Mouse (Mus musculus) ovary, postnatal 36 days (tissue): ENCODE measurements at regions not wholly inside any gene's neighbourhood (a gene's known extent, or its start where the extent isn't known, plus 50 kb on each side); places are given as distances from the start of the nearest gene placed in this dataset.
A peak's percentile ranks its signal among the peaks of the same experiment; 100 is the strongest.

ENCODE experiments used
- DNase-seq: peaks from one replicate; pipeline ENCODE4 v3.0.0; 2022; ENCODE audit warnings: low spot score, mixed read lengths

GRCm38 (mm10) chr1:80131354-80131753 lies 86.9 kb downstream of the Fam124b start:
- DNase-seq = no peak

GRCm38 (mm10) chr1:80123966-80124365 lies 94.3 kb downstream of the Fam124b start:
- no peak for DNase-seq

- DNase-seq = no peak
Measured at GRCm38 (mm10) chr1:80115913-80116312, 102.4 kb downstream of the Fam124b start.

- no peak for DNase-seq
Measured at GRCm38 (mm10) chr1:80107747-80108476, 110.4 kb downstream of the Fam124b start.

- DNase-seq = no peak
Measured at GRCm38 (mm10) chr1:80106269-80106668, 112.0 kb downstream of the Fam124b start.

- no peak for DNase-seq
Measured at GRCm38 (mm10) chr1:80098266-80098665, 120.0 kb downstream of the Fam124b start.

GRCm38 (mm10) chr1:80091800-80092199 lies 126.5 kb downstream of the Fam124b start:
- DNase-seq = no peak

GRCm38 (mm10) chr1:80091350-80091749 lies 126.9 kb downstream of the Fam124b start:
- DNase-seq = no peak

- no peak for DNase-seq
Measured at GRCm38 (mm10) chr1:80088651-80089050, 129.6 kb downstream of the Fam124b start.

GRCm38 (mm10) chr1:80076357-80076756 lies 141.9 kb downstream of the Fam124b start:
- DNase-seq = no peak

GRCm38 (mm10) chr1:80074376-80074775 lies 143.9 kb downstream of the Fam124b start:
- DNase-seq = no peak

- DNase-seq = no peak
Measured at GRCm38 (mm10) chr1:80073950-80074349, 144.3 kb downstream of the Fam124b start.

GRCm38 (mm10) chr1:80069141-80069540 lies 149.1 kb downstream of the Fam124b start:
- DNase-seq = no peak

GRCm38 (mm10) chr1:80062121-80062520 lies 156.2 kb downstream of the Fam124b start:
- no peak for DNase-seq

- no peak for DNase-seq
Measured at GRCm38 (mm10) chr1:80061632-80062031, 156.6 kb downstream of the Fam124b start.

GRCm38 (mm10) chr1:80045141-80045540 lies 173.1 kb downstream of the Fam124b start:
- no peak for DNase-seq

- DNase-seq = no peak
Measured at GRCm38 (mm10) chr1:80040409-80040808, 177.9 kb downstream of the Fam124b start.

GRCm38 (mm10) chr1:80039891-80040290 lies 178.4 kb downstream of the Fam124b start:
- no peak for DNase-seq

- DNase-seq = no peak
Measured at GRCm38 (mm10) chr1:80039161-80039560, 178.2 kb upstream of the Serpine2 start.

GRCm38 (mm10) chr1:80038059-80038458 lies 177.1 kb upstream of the Serpine2 start:
- no peak for DNase-seq

- peak; percentile 19 for DNase-seq
Measured at GRCm38 (mm10) chr1:80036436-80036835, 175.5 kb upstream of the Serpine2 start.

- DNase-seq = no peak
Measured at GRCm38 (mm10) chr1:80033522-80033921, 172.5 kb upstream of the Serpine2 start.

- DNase-seq = no peak
Measured at GRCm38 (mm10) chr1:80033121-80033520, 172.1 kb upstream of the Serpine2 start.

GRCm38 (mm10) chr1:80032464-80032863 lies 171.5 kb upstream of the Serpine2 start:
- no peak for DNase-seq
